Mouse (Mus musculus) kidney, postnatal 4 days (tissue): ENCODE data around the gene Nrxn2.

ENCODE experiments used
- DNase-seq, 2 experiments: peaks; one replicate each; pipeline ENCODE4 v3.0.0; 2021; ENCODE audit warnings: mixed read lengths in 2 of 2

Gene Nrxn2

GRCm38 (mm10) chr19:6416894-6417761, 1.4 kb upstream of the Nrxn2 start:
- DNase-seq = peak in 1 of 2 experiments; percentile 25

- DNase-seq = no peak
Observed at GRCm38 (mm10) chr19:6418984-6419692, 607 bp downstream of the Nrxn2 start.

- no peak for DNase-seq
Observed at GRCm38 (mm10) chr19:6419805-6420310, 1.3 kb downstream of the Nrxn2 start.

GRCm38 (mm10) chr19:6420481-6421210, 2.1 kb downstream of the Nrxn2 start:
- DNase-seq = no peak

GRCm38 (mm10) chr19:6421211-6421590, 2.7 kb downstream of the Nrxn2 start:
- DNase-seq = no peak

- DNase-seq = no peak
Observed at GRCm38 (mm10) chr19:6422014-6422413, 3.5 kb downstream of the Nrxn2 start.

GRCm38 (mm10) chr19:6423241-6423640, 4.7 kb downstream of the Nrxn2 start:
- DNase-seq = no peak

GRCm38 (mm10) chr19:6424137-6424881, 5.8 kb downstream of the Nrxn2 start:
- no peak for DNase-seq

GRCm38 (mm10) chr19:6425595-6425994, 7.1 kb downstream of the Nrxn2 start:
- DNase-seq = no peak

GRCm38 (mm10) chr19:6426703-6427500, 8.4 kb downstream of the Nrxn2 start:
- DNase-seq = peak; percentile 85 to 86

- DNase-seq = peak; percentile 70 to 76
Observed at GRCm38 (mm10) chr19:6427653-6428434, 9.3 kb downstream of the Nrxn2 start.

GRCm38 (mm10) chr19:6428501-6429200, 10.1 kb downstream of the Nrxn2 start:
- peak; percentile 64 to 69 for DNase-seq

GRCm38 (mm10) chr19:6443016-6443415, 24.5 kb downstream of the Nrxn2 start:
- no peak for DNase-seq

GRCm38 (mm10) chr19:6445761-6446423, 27.4 kb downstream of the Nrxn2 start:
- DNase-seq = peak; percentile 53 to 67

- DNase-seq = peak in 1 of 2 experiments; percentile 35
Observed at GRCm38 (mm10) chr19:6446736-6447437, 28.4 kb downstream of the Nrxn2 start.

GRCm38 (mm10) chr19:6448752-6449151, 30.2 kb downstream of the Nrxn2 start:
- no peak for DNase-seq

GRCm38 (mm10) chr19:6449841-6450240, 31.3 kb downstream of the Nrxn2 start:
- no peak for DNase-seq

- DNase-seq = peak; percentile 86 to 90
Observed at GRCm38 (mm10) chr19:6452030-6452494, 33.5 kb downstream of the Nrxn2 start.
